Mouse (Mus musculus) natural killer cell, adult 2 months (primary cell): ENCODE results near the gene Taf15.

ENCODE experiments used
- DNase-seq, 2 experiments: peaks; one replicate each; pipeline ENCODE4 v3.0.0; 2022; ENCODE audit warnings: low spot score in 2 of 2

The Taf15 gene

GRCm38 (mm10) chr11:83472324-83473234 is at the start of gene Taf15:
Taf15 (plus strand) TSS chr11:83473086.
- DNase-seq: peak; percentile 96 to 98

GRCm38 (mm10) chr11:83424681-83425080 is 48.2 kb upstream of the Taf15 start:
- DNase-seq: peak; percentile 56 to 72

- no peak for DNase-seq
Observed at GRCm38 (mm10) chr11:83426964-83427363, 45.9 kb upstream of the Taf15 start.

GRCm38 (mm10) chr11:83429355-83429754 is 43.5 kb upstream of the Taf15 start, which contains the start of gene Gas2l2:
Gas2l2 (minus strand) TSS chr11:83429455.
- DNase-seq: no peak

- DNase-seq: no peak
Observed at GRCm38 (mm10) chr11:83432533-83432932, 40.4 kb upstream of the Taf15 start.

DNA sequence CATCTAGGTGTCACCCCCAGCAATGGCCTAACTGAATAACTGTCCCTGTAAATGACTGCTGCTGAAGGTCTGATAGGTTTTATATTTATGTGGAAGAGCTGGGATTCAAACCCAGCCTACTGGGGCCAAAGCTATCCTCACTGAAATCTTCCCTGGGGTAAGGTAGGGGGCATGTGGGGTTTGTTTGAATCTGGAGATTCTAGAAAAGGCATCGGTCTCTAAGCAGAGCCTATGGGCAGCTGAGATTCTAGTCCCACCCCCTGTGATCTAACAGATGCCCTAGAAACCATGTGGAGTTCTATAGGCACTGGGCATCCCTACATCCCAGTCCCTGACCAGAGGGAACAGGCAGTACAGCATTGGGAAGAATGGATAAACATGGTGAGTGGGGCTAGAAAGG is 35.5 kb upstream of the Taf15 start, which contains the start of gene 1700020L24Rik:
Gene 1700020L24Rik, plus strand, starts transcription at position 301 of the 400 bp plus-strand sequence.
- DNase-seq: no peak

- DNase-seq: peak in 1 of 2 experiments; percentile 14
Observed at GRCm38 (mm10) chr11:83439426-83440060, 33.3 kb upstream of the Taf15 start.

GRCm38 (mm10) chr11:83440081-83441064 is 32.5 kb upstream of the Taf15 start:
- peak; percentile 85 to 88 for DNase-seq

DNA sequence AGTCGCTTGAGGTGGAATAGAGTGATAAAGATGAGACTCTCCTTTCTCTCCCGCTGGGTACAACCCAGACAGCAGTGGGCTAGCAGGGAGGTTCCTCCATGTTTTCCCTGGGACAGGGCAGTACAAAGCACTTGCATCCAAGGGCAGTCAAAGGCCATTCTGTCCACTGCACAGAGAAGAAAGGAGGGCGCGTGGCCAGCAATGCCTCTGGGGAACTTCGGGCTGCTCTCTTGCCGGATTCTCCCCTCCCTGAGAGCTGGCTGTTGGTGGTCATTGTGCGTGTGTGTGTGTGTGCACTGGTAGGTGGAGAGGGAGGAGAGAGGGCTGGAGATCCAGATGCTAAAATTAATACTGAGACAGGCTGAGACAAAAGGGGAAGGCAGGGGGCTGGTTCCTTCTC is 31.7 kb upstream of the Taf15 start:
- DNase-seq: no peak

GRCm38 (mm10) chr11:83442596-83443267 is 30.2 kb upstream of the Taf15 start:
- DNase-seq: peak; percentile 36 to 49

DNA sequence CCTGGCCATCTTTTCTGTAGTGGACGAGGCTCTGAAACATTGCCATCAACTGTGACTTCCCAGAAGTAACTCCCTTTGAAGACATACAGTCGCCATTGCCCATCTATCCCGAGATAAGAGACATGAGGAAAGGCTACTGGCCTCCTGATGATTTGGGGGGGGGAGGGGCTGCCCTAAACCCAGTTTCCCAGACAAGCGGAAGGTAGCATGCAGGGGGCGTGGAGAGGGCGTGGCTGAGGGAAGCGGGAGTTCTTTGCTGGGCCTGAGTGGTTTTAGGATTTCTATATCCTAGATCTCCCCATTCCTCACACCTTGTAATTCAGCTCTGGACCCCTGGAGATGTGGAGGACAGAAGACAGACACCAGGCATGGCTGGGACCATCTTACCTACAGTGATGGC is 29.1 kb upstream of the Taf15 start:
- no peak for DNase-seq

DNA sequence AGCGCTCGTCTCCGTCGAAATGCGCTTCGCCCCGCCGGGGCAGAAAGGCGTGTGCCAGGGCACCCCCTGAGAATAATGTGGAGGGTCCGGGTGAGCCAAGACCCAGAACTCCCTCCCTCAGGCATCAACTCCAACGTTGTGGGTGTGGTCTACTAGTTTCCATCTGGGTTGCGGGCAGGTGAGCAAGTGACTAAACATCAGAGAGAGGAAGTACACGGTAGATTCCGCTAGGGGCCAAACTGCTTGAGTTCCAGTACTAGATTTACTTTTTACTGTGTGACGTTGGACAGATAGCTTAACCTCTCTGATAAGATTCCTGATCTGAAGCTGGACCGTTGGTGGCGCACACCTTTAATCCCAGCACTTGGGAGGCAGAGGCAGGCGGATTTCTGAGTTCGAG is 27.9 kb upstream of the Taf15 start:
- DNase-seq: peak; percentile 26 to 27

DNA sequence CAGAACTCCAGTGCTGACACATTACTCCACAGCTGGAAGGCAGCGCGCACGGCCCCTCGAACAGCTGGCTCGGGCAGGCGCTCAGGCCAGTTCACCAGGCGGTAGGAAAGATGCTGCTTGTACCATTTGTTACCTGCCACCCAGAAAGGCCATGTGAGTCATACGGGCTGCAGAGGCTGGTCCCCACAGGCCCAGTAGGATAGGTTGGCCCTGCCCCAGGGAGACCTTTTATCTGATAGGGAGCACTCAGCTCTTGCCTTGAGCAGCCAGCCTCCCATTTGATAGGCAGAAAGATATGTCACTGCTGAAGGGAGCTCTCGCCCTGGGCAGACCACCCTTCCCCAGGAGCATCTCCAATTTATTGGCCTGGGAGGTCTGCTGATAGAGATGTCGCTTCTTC is 25.3 kb upstream of the Taf15 start:
- DNase-seq: no peak

DNA sequence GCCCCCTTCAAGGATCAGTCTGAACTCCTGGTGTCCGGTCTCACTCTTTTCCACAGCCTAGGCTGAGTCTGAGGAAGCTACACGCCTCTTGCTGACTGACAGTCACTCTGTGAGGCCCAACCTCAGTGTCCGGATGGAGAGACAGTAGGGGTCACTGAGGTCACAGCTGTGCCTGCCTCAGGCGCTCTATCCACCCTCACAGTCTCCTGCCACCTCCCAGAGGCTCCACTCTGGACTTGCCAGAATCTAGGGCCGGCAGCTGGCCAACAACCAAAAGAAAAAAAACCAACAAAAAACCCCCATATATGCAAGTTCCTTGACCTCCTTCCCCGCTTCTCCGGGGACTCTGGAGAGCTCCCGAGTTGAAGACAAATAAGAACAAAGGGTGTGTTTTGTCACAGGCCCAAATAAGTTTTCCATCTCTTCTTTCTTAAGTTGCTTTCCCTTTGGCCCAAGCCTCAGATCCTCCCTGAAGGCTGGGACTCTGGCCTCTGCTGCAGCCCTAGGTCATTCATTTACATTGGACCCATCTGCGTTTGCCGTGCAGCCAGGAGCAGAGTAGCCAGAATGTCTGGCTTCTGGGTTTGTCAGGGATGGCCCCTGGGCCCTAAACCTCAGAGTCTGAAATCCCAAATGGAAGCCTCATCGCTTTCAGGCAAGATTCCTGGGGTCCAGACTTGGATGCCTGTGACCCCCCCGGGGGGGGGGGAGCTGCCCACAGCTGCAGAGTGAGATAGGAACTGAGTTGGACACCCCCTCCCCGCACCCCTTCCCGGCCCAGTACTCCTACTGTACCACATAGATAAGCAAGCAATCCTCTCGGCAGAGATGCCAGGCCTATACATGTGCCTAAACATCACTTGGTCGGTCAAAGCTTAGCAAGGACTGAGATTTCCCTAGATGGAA is 24.6 kb upstream of the Taf15 start:
- no peak for DNase-seq

- no peak for DNase-seq
Observed at GRCm38 (mm10) chr11:83448927-83449236, 24.0 kb upstream of the Taf15 start.

- no peak for DNase-seq
Observed at GRCm38 (mm10) chr11:83449298-83449697, 23.6 kb upstream of the Taf15 start.

DNA sequence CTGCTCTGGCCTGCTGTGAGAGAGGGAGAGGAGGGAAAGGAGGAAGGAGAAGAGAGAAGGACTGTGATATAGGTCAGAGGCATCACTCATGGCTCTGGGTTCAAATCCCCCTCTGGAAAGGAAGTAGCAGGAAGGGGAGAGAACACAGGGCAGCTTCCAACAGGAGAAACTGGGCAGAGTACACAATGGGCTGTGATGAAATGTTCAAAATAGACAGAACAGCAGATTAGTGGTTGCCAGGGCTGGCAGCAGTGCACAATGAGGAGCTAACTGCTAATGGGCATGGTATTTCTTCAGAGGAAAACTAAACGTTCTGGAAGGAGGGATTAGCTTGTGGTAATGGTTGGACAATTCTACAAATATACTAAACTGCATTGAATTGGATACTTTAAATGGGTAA is 22.3 kb upstream of the Taf15 start:
- no peak for DNase-seq

DNA sequence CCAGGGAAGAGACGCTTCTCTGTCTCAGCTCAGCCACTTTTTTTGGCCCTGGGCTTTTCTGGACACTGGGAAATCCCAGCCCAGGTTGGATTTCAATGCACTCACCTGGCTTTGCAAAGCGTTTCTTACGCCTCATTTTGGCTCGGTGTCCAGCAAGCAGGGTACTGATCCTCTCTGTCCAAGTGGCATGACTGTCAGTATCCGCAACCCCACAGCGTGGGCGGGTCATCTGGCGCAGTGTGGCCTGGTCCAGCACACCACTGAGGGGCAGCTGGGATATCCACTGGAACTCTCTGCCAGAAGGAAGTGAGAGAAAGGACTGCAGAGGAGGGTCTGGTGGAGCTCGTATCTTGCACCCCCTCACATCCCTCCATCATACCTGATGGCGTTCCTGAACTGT is 21.6 kb upstream of the Taf15 start:
- DNase-seq: no peak

DNA sequence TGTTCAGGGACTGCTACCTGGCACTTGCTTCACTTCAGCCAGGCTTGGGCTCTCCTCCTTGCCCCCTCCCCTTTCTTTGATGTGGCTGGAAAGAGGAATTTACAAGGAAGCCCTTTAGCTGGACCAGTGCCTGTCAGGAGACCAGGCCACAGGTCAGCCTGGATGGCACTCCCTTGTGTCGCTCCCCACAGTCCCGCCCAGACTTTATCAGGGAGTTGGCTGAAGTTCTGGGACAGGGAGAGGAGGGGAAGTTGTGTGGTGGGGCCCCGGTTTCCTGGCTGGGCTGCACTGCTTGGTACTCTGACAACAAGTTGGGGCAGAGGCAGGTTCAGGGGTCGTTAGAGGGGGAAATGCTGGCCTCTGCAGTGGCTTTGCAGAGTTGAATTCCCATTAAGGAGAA is 18.3 kb upstream of the Taf15 start:
- DNase-seq: no peak

- no peak for DNase-seq
Observed at GRCm38 (mm10) chr11:83455608-83456007, 17.3 kb upstream of the Taf15 start.
